Mouse (Mus musculus) bone marrow macrophage, adult 2 months (primary cell): ENCODE measurements around the gene Jak2.

Experiments
- CTCF ChIP-seq: IDR thresholded peaks from 2 replicates; pipeline ENCODE4 v1.5.1; 2012; ENCODE audit warnings: low read depth, mild to moderate bottlenecking, low read length, moderate library complexity
- POLR2A ChIP-seq: IDR thresholded peaks from 2 replicates; pipeline ENCODE4 v1.6.1; 2012; ENCODE audit warnings: mild to moderate bottlenecking, low read depth, low read length, borderline replicate concordance

- TF ChIP-seq POLR2A (no peak), CTCF (no peak)
Measured at GRCm38 (mm10) chr19:29326396-29326795, 74.8 kb downstream of the Jak2 start.
